In genomic region chr16:32644801-32645170, GRCm38 (mm10) we compare ENCODE assay signal across 8 mouse cellular contexts. TPM values are rescaled to one million over a fixed set of nuclear protein-coding genes. Genes with fewer than 3 reads are reported as not detected.
A peak's percentile ranks its signal among the peaks of the same experiment; 100 is the strongest.
DNase-seq lines count a peak whose midpoint lies in the region; ATAC-seq and TF ChIP-seq lines count a peak whose summit lies in the region.

No protein-coding gene starts in this region.

- intact Hi-C loops in left cerebral cortex, adult 2 months (cut with DNase I): loop anchor here (2.0 kb wide), 1 partner anchor 14 kb away; no protein-coding TSS in a partner anchor

- H3K4me2 ChIP-seq in hindbrain, embryonic 11.5 days (replicated peaks; ENCODE audit: low read depth, low read length): peak overlapping the region; percentile 92
- peak overlapping the region; percentile 93 for H3K4me2 ChIP-seq in midbrain, embryonic 12.5 days (replicated peaks)

- no peaks in the 10 kb centered on the region for H3K9me3 ChIP-seq in hindbrain, embryonic 11.5 days (ENCODE audit: control insufficient read depth, low read length)
- H3K9me3 ChIP-seq in midbrain, embryonic 12.5 days: no peaks in the 10 kb centered on the region

- peak overlapping the region; percentile 82 for H3K27ac ChIP-seq in left cerebral cortex, adult 2 months
- no peak overlapping the region for H3K27ac ChIP-seq in brown adipose tissue, adult 24 weeks (replicated peaks; ENCODE audit: low read depth, low read length)
- peak overlapping the region; percentile 82 for H3K27ac ChIP-seq in hindbrain, embryonic 11.5 days (ENCODE audit: low read depth, low read length)
- peak overlapping the region; percentile 86 for H3K27ac ChIP-seq in midbrain, embryonic 12.5 days (replicated peaks)

- H3K36me3 ChIP-seq in hindbrain, embryonic 11.5 days (ENCODE audit: control insufficient read depth, insufficient read depth, low read length): no peaks in the 10 kb centered on the region
- no peaks in the 10 kb centered on the region for H3K36me3 ChIP-seq in midbrain, embryonic 12.5 days

- peak overlapping the region; percentile 69 for H3K9ac ChIP-seq in hindbrain, embryonic 11.5 days (ENCODE audit: low read depth, low read length)
- peak overlapping the region; percentile 87 for H3K9ac ChIP-seq in midbrain, embryonic 12.5 days (replicated peaks)

- 13% methylated on average over 12 of the region's 12 CpGs for WGBS in hindbrain, embryonic 11.5 days
- 13% methylated on average over 12 of the region's 12 CpGs for WGBS in midbrain, embryonic 12.5 days

- TF ChIP-seq CTCF in left cerebral cortex, adult 2 months (IDR thresholded peaks at IDR 0.05): no peak

- H3K27me3 ChIP-seq in hindbrain, embryonic 11.5 days (ENCODE audit: control insufficient read depth, insufficient read depth, low read length): no peaks in the 10 kb centered on the region
- peaks cover 5% of the 10 kb centered on the region; the same call in 1 of the 2 replicates for H3K27me3 ChIP-seq in midbrain, embryonic 12.5 days

- no peak for DNase-seq in left cerebral cortex, adult 2 months (ENCODE audit: extremely low spot score in 1 of 2, low spot score in 2 of 2)
- DNase-seq in left cerebral cortex, adult 9 months (ENCODE audit: low spot score in 2 of 2): no peak
- no peak for DNase-seq in hindbrain, embryonic 11.5 days (ENCODE audit: low spot score)
- DNase-seq in ovary, postnatal 10 days (ENCODE audit: low spot score): no peak
- DNase-seq in urinary bladder, postnatal 10 days (ENCODE audit: low spot score): no peak
- DNase-seq in kidney, postnatal 10 days: no peak

- no peak for ATAC-seq in hindbrain, embryonic 11.5 days (ENCODE audit: low FRiP score)
- ATAC-seq in midbrain, embryonic 12.5 days (ENCODE audit: low FRiP score, low read depth): no peak; the same call in 1 of the 2 replicates

- H3K4me3 ChIP-seq in left cerebral cortex, adult 2 months: peak overlapping the region; percentile 78
- peak overlapping the region; percentile 70 for H3K4me3 ChIP-seq in brown adipose tissue, adult 24 weeks (ENCODE audit: insufficient read depth, low read depth, low read length)
- H3K4me3 ChIP-seq in hindbrain, embryonic 11.5 days (ENCODE audit: low read depth, low read length): peak overlapping the region; percentile 90
- peak overlapping the region; percentile 95 for H3K4me3 ChIP-seq in midbrain, embryonic 12.5 days

- H3K4me1 ChIP-seq in brown adipose tissue, adult 24 weeks (ENCODE audit: control insufficient read depth, insufficient read depth, insufficient read length, low read length): peaks cover 9% of the 10 kb centered on the region
- peaks cover 11% of the 10 kb centered on the region for H3K4me1 ChIP-seq in hindbrain, embryonic 11.5 days (replicated peaks; ENCODE audit: control insufficient read depth, insufficient read depth, low read length)
- peaks cover 19% of the 10 kb centered on the region for H3K4me1 ChIP-seq in midbrain, embryonic 12.5 days

RNA-seq across cellular contexts. Expression of gene Tnk2, which starts 1.1 kb away (rescaled TPM):
- 100 to 1,000 TPM; 239 to 244 TPM for total RNA-seq in left cerebral cortex, adult 2 months (2021)
- polyA plus RNA-seq in brown adipose tissue, adult 24 weeks (2012; ENCODE audit: insufficient read depth, insufficient read length, missing spikeins): 18.7 and 24.1 TPM in 2 replicates
- polyA plus RNA-seq in hindbrain, embryonic 11.5 days (2014; fragmentation: Nextera tagmentation; extraction: Ambion mirVana): 5.2 and 7.0 TPM in 2 replicates
- polyA plus RNA-seq in midbrain, embryonic 12.5 days (2016; fragmentation: Nextera tagmentation; extraction: Ambion mirVana): 9.5 and 11.9 TPM in 2 replicates

RNA-seq across cellular contexts. Expression of gene Tfrc, which starts 36.1 kb away (rescaled TPM):
- 10 to 100 TPM; 68.3 to 85.0 TPM for total RNA-seq in left cerebral cortex, adult 2 months (2021)
- polyA plus RNA-seq in brown adipose tissue, adult 24 weeks (2012; ENCODE audit: insufficient read depth, insufficient read length, missing spikeins): 13.7 and 27.0 TPM in 2 replicates
- 59.0 and 69.2 TPM in 2 replicates for polyA plus RNA-seq in hindbrain, embryonic 11.5 days (2014; fragmentation: Nextera tagmentation; extraction: Ambion mirVana)
- polyA plus RNA-seq in midbrain, embryonic 12.5 days (2016; fragmentation: Nextera tagmentation; extraction: Ambion mirVana): 61.0 and 64.1 TPM in 2 replicates
